Mouse (Mus musculus): Measurements from ENCODE around the gene Slc24a2.

GRCm38 (mm10) chr4:87088713-87089112, 141.6 kb downstream of the Slc24a2 start:
- no peak for TF ChIP-seq POLR2A (IDR thresholded peaks at IDR 0.05; ENCODE audit: low read depth, low read length)
- TF ChIP-seq CTCF (IDR thresholded peaks at IDR 0.05; ENCODE audit: borderline replicate concordance, insufficient read depth, low read length), result no peak
